Mouse (Mus musculus): ENCODE measurements around the gene Angpt4. TPM values are rescaled to one million over a fixed set of nuclear protein-coding genes. Genes with fewer than 3 reads are reported as not detected.

Gene Angpt4
- polyA plus RNA-seq, 1 experiment from 2014 or later, result 1.1 TPM

GRCm38 (mm10) chr2:151948311-151948710, 37.3 kb downstream of the Angpt4 start:
- DNase-seq (ENCODE audit: low spot score), result no peak
- Histone ChIP-seq H3K9me3 (no peaks in the 10 kb centered on the region), H3K4me1 (no peaks in the 10 kb centered on the region), H3K27me3 (ENCODE audit: insufficient read depth, poor library complexity, severe bottlenecking) (peaks cover 33% of the 10 kb centered on the region), H3K4me3 (no peak overlapping the region), H3K36me3 (no peaks in the 10 kb centered on the region), H3K27ac (no peak overlapping the region)
- 74% methylated on average over 7 of the region's 7 CpGs for WGBS

- H3K27me3 ChIP-seq (ENCODE audit: insufficient read depth, poor library complexity, severe bottlenecking), result peaks cover 25% of the 10 kb centered on the region; the same call in 1 of the 2 replicates
- H3K36me3 ChIP-seq, result no peaks in the 10 kb centered on the region
- no peak overlapping the region for H3K4me3 ChIP-seq
- no peak overlapping the region for H3K27ac ChIP-seq
- WGBS, result 74% methylated on average over 2 of the region's 2 CpGs
- no peaks in the 10 kb centered on the region for H3K9me3 ChIP-seq
- no peaks in the 10 kb centered on the region for H3K4me1 ChIP-seq
- DNase-seq (ENCODE audit: low spot score), result no peak
Measured at GRCm38 (mm10) chr2:151949082-151949774, 38.2 kb downstream of the Angpt4 start.

DNA sequence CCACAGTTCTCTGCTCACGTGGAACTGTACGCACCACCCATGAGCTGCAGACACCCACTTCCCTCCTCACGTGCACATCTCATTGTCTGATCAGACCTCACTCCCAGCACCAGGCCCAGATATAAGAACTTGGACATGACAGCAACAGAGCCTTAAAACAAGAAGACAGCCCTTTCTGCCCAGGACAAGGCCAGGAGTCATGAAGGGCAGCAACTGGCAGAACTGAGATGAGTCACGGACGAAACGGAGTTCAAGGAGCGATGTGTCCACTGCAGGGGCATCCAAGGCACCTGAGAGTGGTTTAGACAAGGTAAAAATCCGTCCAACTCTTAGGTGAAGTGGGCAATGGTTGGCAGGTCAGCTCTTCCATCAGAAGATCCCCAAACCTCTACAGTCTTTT, 42.7 kb downstream of the Angpt4 start:
- 91% methylated on average over 8 of the region's 8 CpGs for WGBS
- Histone ChIP-seq H3K27ac (no peak overlapping the region), H3K4me3 (no peak overlapping the region), H3K36me3 (no peaks in the 10 kb centered on the region), H3K4me1 (peaks cover 13% of the 10 kb centered on the region), H3K9me3 (no peaks in the 10 kb centered on the region), H3K27me3 (ENCODE audit: insufficient read depth, poor library complexity, severe bottlenecking) (peaks cover 8% of the 10 kb centered on the region; the same call in 1 of the 2 replicates)
- DNase-seq (ENCODE audit: low spot score), result no peak

DNA sequence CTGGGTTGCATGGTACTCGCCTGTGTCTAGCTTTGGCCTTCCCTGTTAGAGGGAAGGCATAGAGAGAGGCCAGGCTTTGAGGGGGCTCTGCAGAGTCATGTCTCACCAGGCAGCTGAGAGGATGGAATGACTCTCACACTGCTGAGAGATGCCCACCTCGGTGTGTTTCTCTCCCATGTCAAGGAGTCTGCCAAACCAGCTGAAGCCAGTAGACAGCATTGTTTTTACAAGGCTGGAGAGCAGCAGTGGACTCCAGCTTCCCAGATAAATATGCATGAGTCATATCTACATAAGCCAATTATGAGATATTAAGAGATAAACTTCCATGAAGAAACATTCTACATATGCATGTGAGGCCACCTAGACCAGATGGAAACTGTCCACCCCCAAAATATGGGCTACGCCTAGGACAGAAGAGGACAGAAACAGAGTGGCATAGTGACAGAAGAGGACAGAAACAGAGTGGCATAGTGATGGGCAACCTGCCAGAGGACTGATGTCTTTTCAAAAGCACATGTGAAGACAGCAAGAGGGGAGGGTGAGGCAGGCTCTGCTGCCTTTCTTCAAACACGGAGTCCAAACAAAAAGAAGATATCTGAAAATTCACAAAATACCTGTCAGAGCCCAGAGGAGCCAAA, 45.6 kb downstream of the Angpt4 start:
- Histone ChIP-seq H3K4me1 (peaks cover 40% of the 10 kb centered on the region), H3K27me3 (ENCODE audit: insufficient read depth, poor library complexity, severe bottlenecking) (no peaks in the 10 kb centered on the region), H3K9me3 (no peaks in the 10 kb centered on the region), H3K27ac (no peak overlapping the region), H3K4me3 (no peak overlapping the region), H3K36me3 (no peaks in the 10 kb centered on the region)
- no peak for DNase-seq (ENCODE audit: low spot score)
- WGBS, result 66% methylated on average over 4 of the region's 4 CpGs

- no peaks in the 10 kb centered on the region for H3K36me3 ChIP-seq
- 0 out of 2 replicates have a peak overlapping the region, but pooled peaks have one; percentile 29 for H3K27ac ChIP-seq
- no peak overlapping the region for H3K4me3 ChIP-seq
- peaks cover 67% of the 10 kb centered on the region for H3K4me1 ChIP-seq
- 15% methylated on average over 5 of the region's 5 CpGs for WGBS
- peaks cover 8% of the 10 kb centered on the region; the same call in 1 of the 2 replicates for H3K27me3 ChIP-seq (ENCODE audit: insufficient read depth, poor library complexity, severe bottlenecking)
- no peak for DNase-seq (ENCODE audit: low spot score)
- no peaks in the 10 kb centered on the region for H3K9me3 ChIP-seq
Measured at GRCm38 (mm10) chr2:151959274-151959673, 48.3 kb downstream of the Angpt4 start.

- Histone ChIP-seq H3K27ac (peak overlapping the region; percentile 67), H3K9me3 (no peaks in the 10 kb centered on the region), H3K4me3 (no peak overlapping the region), H3K27me3 (ENCODE audit: insufficient read depth, poor library complexity, severe bottlenecking) (peaks cover 22% of the 10 kb centered on the region), H3K4me1 (peaks cover 71% of the 10 kb centered on the region), H3K36me3 (no peaks in the 10 kb centered on the region)
- DNase-seq (ENCODE audit: low spot score), result no peak
- 50% methylated on average over 9 of the region's 9 CpGs for WGBS
Measured at GRCm38 (mm10) chr2:151961284-151962196, 50.5 kb downstream of the Angpt4 start.

DNA sequence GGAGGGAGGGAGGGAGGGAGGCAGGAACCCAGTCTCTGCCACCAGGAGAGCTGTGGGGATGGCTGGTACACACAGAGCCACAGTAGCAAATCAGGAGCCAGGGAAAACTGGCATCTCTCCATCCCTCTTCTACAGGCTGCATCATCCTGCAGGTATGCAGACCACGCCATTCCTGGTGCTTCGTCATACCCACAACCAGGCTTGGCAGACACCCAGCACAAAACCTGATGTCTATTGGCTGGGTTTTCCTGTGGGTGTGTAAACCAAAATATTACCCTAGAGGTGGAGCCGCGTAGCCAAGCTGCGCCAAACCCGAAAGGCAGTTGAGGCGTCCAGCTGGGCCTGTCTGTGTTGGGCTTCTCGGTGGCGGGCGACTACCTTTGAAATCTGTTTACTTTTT, 51.5 kb downstream of the Angpt4 start:
- no peaks in the 10 kb centered on the region for H3K36me3 ChIP-seq
- 66% methylated on average over 10 of the region's 10 CpGs for WGBS
- H3K4me1 ChIP-seq, result peaks cover 67% of the 10 kb centered on the region
- peaks cover 32% of the 10 kb centered on the region for H3K27me3 ChIP-seq (ENCODE audit: insufficient read depth, poor library complexity, severe bottlenecking)
- no peaks in the 10 kb centered on the region for H3K9me3 ChIP-seq
- no peak overlapping the region for H3K27ac ChIP-seq
- H3K4me3 ChIP-seq, result no peak overlapping the region
- DNase-seq (ENCODE audit: low spot score), result peak; percentile 85

DNA sequence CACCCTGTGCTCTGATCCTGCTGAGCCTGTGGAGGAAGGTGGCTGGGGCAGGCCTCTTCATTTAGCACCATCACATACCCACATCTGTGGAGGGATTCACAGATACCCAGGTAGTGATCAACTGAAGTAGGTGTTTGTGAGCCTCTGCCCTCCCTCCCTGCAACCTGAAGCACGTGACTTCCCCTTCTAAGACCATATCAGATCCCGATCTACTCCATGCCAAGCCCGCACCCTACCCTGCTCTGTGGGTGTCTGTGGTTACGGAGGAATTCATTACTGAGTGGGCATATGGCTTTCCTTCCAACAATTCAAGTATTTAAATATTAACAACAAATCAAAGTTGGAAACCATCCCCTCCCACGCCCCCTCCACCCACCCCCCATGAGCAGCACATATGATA, 52.3 kb downstream of the Angpt4 start:
- peak overlapping the region; percentile 69 for H3K27ac ChIP-seq
- peaks cover 40% of the 10 kb centered on the region for H3K27me3 ChIP-seq (ENCODE audit: insufficient read depth, poor library complexity, severe bottlenecking)
- DNase-seq (ENCODE audit: low spot score), result no peak
- WGBS, result 80% methylated on average over 5 of the region's 5 CpGs
- H3K36me3 ChIP-seq, result no peaks in the 10 kb centered on the region
- peaks cover 68% of the 10 kb centered on the region for H3K4me1 ChIP-seq
- H3K4me3 ChIP-seq, result no peak overlapping the region
- H3K9me3 ChIP-seq, result no peaks in the 10 kb centered on the region

GRCm38 (mm10) chr2:151964052-151964451, 53.0 kb downstream of the Angpt4 start:
- 7% methylated on average over 9 of the region's 9 CpGs for WGBS
- Histone ChIP-seq H3K9me3 (no peaks in the 10 kb centered on the region), H3K27me3 (ENCODE audit: insufficient read depth, poor library complexity, severe bottlenecking) (peaks cover 47% of the 10 kb centered on the region), H3K4me3 (peak overlapping the region; percentile 31; the same call in 1 of the 2 replicates), H3K36me3 (peaks cover 6% of the 10 kb centered on the region), H3K27ac (peak overlapping the region; percentile 69), H3K4me1 (peaks cover 66% of the 10 kb centered on the region)
- DNase-seq (ENCODE audit: low spot score), result peak; percentile 82

- Histone ChIP-seq H3K36me3 (peaks cover 18% of the 10 kb centered on the region), H3K4me3 (no peak overlapping the region), H3K27me3 (ENCODE audit: insufficient read depth, poor library complexity, severe bottlenecking) (peaks cover 71% of the 10 kb centered on the region), H3K4me1 (peaks cover 57% of the 10 kb centered on the region), H3K9me3 (no peaks in the 10 kb centered on the region), H3K27ac (no peak overlapping the region)
- WGBS, result 34% methylated on average over 9 of the region's 9 CpGs
- no peak for DNase-seq (ENCODE audit: low spot score)
Measured at GRCm38 (mm10) chr2:151967176-151967750, 56.3 kb downstream of the Angpt4 start.

DNA sequence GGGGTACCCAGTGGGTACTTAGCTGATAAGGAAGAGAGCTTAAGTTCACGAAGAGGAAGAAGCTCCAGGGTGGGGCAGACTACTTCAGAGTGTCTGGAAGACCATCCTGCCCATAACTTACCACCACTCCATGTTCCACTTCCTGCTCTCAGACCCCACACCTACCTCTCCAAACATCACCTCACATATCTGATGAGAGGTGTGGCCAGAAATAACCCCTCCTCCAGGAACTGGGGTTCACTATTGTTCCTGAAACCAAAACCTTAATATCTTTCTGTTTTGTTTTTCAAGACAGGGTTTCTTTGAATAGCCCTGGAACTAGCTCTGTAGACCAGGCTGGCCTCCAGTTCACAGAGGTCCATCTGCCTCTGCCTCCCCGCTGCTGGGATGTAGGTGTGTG, 56.8 kb downstream of the Angpt4 start:
- Histone ChIP-seq H3K4me3 (no peak overlapping the region), H3K27me3 (ENCODE audit: insufficient read depth, poor library complexity, severe bottlenecking) (peaks cover 76% of the 10 kb centered on the region), H3K4me1 (peaks cover 57% of the 10 kb centered on the region), H3K27ac (no peak overlapping the region), H3K9me3 (no peaks in the 10 kb centered on the region), H3K36me3 (peaks cover 18% of the 10 kb centered on the region)
- 63% methylated on average over 2 of the region's 2 CpGs for WGBS
- DNase-seq (ENCODE audit: low spot score), result no peak

DNA sequence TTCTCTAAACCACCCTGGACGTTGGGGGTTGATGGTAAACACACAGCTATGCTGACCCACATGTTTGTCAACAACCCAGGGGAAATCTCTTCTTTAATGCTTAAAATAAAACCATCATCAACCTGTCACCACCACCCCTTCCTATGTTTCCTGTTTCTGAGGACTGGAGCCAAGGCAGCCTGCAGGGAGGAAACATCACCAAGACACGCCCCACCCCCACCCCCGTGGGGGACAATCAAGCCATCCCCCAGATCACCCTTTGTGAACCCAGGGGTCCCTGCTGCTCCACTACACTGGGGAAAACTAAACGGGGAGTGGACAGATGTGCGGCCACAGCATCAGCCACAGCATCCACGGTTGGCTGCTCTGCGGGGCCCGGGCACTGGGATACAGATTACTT, 57.4 kb downstream of the Angpt4 start:
- Histone ChIP-seq H3K36me3 (peaks cover 18% of the 10 kb centered on the region), H3K4me3 (no peak overlapping the region), H3K4me1 (peaks cover 57% of the 10 kb centered on the region), H3K27ac (no peak overlapping the region), H3K27me3 (ENCODE audit: insufficient read depth, poor library complexity, severe bottlenecking) (peaks cover 79% of the 10 kb centered on the region), H3K9me3 (no peaks in the 10 kb centered on the region)
- 76% methylated on average over 8 of the region's 8 CpGs for whole genome bisulfite sequencing
- DNase-seq (ENCODE audit: low spot score), result no peak
